Mouse (Mus musculus): ENCODE results near the gene Lipm.

Gene Lipm

DNA sequence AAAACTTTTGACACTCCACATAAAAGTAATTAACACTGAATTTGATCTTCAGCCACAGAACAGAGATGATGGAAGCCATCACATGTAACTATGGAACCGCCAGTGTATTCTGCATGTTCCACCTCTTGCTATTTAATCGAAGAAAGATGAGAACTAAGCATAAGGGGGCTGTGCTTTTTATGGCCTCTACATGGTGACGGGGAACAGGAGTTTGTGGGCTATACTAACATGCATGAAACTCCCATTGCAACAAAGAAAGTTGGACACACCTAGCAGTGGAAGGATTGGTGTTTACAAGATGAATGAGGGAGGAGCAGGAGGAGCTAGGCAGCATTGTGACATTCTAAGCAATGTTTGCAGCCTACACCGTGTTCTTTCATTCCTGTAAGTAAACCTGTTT, at the start of gene Lipm:
Gene Lipm (plus strand): TSS at position 301 of the 400 bp plus-strand sequence.
- no peak for DNase-seq

GRCm38 (mm10) chr19:34051502-34051901, 49.2 kb upstream of the Lipm start:
- no peak for DNase-seq

DNA sequence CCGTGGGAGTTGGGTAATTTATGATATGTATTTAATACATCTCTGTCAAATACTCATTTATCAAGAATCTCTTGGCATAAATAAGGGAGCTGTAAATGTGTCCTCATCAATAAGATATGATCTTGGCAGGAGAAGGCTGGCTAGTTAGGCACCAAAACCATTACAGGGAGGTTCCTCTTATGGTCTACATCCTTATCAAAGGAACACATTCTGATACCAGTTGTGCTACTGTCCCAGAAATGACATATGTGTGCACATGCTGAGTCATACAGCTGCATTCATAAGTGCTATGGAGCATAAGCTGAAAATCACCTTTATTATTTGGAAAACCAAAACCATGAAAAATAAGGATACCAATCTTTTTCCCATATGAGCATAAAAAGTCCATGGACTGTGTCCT, 37.2 kb upstream of the Lipm start:
- no peak for DNase-seq

DNA sequence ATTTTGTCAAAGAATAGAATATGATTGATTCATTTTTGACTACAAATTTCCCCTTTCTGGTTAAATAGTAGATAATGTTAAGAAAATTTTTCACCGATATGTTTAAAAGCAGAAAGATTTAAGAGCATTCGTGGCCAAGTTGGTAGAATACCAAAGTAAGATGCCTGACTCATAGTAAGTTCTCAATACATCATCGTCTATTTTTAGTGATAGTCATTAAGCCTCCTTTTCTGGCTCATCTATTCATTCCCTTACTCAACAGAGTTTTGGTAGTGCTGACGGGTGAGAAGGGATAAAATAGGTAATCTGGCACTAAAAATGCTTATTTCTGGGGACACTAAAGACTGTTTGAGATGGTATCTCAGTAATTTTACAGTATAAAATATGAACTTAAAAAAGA, 36.7 kb upstream of the Lipm start:
- DNase-seq = no peak

DNA sequence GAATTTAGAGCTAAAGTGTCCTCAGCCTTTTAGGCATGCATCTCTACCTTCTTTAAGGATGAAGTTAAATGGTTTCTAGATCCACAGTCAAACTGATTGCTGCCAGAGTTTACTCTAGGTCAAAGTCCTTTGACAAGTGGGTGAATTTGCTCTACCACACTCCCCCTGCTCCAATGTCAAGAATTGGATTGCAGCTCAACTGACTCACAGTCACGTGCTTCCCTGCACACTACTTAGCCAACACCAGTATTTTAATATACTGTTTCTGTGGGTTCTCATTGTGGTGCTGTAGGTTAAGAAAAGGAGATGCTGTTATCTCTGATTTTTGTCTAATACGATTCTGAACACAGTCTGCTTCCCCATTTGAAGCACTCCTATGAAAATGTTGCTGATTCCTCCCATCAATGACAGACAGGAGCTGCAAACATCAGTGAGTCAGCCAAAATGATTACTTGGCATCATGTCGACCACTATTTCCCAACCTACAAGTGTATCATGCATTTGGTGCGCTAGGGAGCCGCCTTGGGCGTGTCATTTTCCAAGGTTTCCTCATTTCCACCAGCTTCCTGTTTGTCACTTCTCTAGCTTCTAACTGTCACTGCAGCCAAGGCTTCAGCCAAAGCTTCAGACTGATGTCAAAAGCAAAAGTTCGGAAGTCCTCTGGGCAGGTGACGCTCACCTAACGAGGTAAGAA, 33.8 kb upstream of the Lipm start, which contains the start of gene Lipn:
Gene Lipn (plus strand): TSS at position 580 of the 694 bp plus-strand sequence.
- no peak for DNase-seq

- no peak for DNase-seq
These were observed 26.5 kb upstream of the Lipm start for GRCm38 (mm10) chr19:34074239-34074638.

- DNase-seq = no peak
These were observed 22.6 kb upstream of the Lipm start for GRCm38 (mm10) chr19:34078130-34078529.

GRCm38 (mm10) chr19:34089011-34089680, 11.6 kb upstream of the Lipm start:
- DNase-seq = no peak

DNA sequence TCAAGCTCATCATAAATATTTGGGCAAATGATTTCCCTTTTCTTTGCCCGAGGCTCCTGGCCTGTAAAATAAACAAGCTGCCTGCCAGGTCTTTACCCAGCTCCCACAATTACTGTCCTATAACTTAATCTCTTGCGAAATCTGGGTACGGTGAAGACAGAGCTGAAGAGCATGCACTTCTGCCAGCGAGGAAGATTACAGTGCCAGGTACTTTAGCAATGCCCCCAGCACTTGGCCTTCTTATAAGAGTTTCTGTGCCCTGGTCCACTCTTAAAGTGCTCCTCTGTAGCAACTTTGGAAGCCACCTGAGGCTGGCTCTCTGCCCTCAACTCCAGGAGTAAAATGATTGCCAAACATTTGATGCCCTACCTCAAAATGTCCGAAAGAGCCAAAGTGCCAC, 5.4 kb upstream of the Lipm start:
- no peak for DNase-seq

GRCm38 (mm10) chr19:34096228-34096627, 4.5 kb upstream of the Lipm start:
- no peak for DNase-seq

DNA sequence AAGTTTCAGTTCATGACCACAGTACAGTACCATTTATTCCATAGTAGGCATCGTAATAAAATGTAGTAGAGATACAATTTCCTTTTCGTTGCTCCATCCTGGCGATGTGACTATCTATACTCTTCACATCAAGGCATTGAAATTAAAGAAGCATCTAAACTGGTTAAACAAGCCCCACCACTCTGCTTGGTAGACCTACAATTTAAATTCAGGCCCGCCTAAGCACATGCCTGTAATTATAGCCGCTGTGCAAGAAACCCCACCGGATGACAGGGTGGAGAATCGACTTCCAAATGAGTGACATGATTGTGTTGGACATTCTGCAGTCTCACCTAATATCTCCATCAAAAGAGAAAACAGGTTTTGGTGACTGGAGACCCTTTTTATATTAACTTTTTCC, 1.2 kb downstream of the Lipm start:
- DNase-seq = no peak

DNA sequence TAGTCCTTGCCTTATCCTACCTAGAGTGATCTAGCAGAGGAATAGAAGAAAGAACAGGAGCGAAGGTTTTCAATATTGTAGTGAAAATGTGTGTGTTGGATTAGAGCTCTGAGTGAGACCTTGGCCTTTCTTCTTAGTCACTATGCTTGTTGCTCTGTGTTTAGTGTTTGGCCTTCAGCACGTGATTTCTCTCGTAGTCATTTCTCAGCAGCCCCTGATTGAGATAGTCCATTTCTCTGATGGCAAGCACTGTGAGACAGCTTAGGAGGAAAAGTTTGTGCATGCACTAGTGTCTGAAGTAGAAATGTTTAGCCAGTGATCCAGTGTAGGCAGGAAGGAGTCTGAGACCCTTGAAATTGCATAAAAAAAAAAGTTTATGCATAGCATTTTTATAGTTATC, 4.1 kb downstream of the Lipm start:
- DNase-seq = no peak

DNA sequence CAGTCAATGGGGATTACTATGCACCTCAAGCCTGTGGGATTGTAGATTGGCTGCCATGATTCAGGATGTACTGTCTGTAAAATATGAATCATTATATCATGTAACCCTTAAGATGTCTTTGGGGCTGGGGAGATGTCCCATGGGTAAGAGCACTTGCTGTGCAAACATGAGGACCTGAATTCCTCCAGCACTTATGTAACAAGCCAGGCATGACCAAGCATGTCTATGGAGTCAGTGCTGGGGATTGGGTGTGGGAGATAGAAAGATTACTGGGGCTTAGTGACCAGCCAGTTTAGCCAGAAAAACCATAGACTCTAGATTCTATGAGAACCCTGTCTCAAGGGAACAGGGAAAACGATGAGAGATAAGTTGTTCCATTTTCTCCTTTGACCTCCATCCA, 18.4 kb downstream of the Lipm start:
- no peak for DNase-seq

GRCm38 (mm10) chr19:34119653-34120052, 18.9 kb downstream of the Lipm start:
- DNase-seq = no peak

DNA sequence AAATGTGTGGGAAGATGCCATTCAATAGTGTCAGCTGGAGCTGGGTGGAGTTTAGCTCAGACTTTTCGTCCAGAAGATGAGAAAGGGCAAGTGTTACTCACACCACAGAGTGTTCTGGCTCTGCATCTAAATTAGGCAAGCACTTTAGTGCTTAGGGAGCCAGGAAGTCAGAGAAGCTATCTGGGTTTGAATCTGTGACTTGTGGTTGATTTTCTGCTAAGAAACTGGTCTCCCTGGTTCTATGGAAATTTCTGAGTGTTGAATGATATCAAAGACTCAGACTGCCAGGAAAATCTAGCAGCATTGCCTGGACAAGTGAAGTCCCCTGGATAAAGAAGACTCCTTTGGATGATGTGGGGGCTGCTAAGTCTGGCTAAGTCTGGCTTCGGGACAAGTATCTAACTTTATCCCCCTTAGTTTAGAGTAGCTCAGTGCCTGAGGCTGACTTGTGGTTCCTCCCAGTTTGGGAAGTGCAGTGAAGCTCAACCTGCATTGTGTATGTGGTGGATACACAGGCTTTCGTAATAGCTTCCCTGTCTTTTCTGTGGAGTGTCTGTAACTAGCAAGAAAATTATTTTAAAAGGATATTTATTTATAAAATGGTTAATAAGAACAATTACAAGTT, 19.5 kb downstream of the Lipm start:
- no peak for DNase-seq

- no peak for DNase-seq
These were observed 38.1 kb downstream of the Lipm start for GRCm38 (mm10) chr19:34138720-34139430.

GRCm38 (mm10) chr19:34139431-34140046, 38.8 kb downstream of the Lipm start:
- DNase-seq = no peak

DNA sequence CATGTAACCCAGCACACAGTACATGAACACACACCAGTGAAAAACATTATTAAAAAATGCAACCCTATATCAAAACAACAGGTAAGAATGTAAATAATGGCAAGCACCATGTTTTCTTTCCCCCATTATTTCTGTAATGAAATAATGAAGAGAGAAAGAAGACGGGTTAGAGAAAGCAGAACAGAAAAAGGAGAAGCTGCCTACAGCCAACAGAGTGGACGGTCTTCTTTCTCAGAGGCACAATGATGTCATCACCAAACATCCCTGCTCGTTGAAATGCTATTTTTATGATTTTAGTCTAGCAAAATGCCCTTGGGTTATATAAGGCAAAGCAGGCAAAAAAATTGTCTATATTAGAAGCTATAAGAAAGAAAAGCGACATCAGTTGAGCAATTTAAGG, 47.7 kb downstream of the Lipm start:
- no peak for DNase-seq

DNA sequence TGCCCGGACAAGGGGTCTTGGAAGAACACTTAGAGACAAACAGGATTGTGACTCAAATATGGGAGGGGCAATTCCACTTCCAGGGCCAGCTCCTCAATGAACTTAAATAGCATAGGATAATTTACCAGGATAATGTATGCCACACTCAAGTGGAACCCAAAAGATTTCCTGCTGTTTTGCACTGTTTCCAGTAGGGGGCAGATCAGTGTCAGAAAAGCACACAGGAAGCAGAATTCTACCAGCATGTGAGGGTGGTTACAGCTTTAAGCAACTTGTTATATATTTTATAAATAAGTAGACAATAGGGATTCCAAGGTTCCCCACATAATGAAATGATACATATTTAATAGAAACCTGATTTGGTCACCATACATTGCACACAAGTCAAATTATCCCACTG, 51.2 kb downstream of the Lipm start:
- peak in 1 of 2 experiments; percentile 51 for DNase-seq

GRCm38 (mm10) chr19:34153263-34154144, 52.8 kb downstream of the Lipm start:
- no peak for DNase-seq

- DNase-seq = no peak
These were observed 62.0 kb downstream of the Lipm start for GRCm38 (mm10) chr19:34162693-34163092.

GRCm38 (mm10) chr19:34165891-34166290, 65.2 kb downstream of the Lipm start, which contains the start of gene Ankrd22:
TSS of gene Ankrd22 (minus strand) at chr19:34166053.
- peak in 1 of 2 experiments; percentile 52 for DNase-seq
